Mouse (Mus musculus) central nervous system, embryonic 14 days (tissue): ENCODE results near the gene Spin2e. TPM values are rescaled to one million over a fixed set of nuclear protein-coding genes. Genes with fewer than 3 reads are reported as not detected.

Source experiments
- polyA plus RNA-seq: library from polyadenylated mRNA; depleted of rRNA; stranded (reverse); fragments of >200 nt; gene quantifications from 2 replicates; pipeline ENCODE4 v1.2.3, GENCODE M21; 2012; rRNA removed

Gene Spin2e
- not detected in 2 replicates for polyA plus RNA-seq

DNA sequence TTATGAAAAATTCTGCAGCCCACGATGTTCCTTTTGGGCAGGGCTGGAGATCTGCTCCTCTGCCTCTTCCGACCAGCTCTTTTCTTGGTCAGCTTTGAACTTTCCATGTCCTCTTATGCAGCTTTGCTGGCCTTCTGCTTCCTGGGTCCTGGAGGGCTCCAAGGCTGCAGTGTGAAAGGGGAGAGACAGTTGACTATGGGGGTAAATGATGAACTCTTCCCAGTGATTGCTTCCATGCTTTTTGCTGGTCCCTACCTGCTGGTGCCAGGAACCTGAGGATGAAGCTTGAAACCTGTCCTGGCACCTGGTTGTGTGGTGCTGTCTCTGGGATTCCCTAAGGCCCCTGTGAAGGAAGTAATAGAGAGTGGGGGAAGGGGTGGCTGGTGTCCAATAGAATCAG lies at the start of gene Spin2e:
Spin2e (minus strand) TSS at position 101 of the 400 bp plus-strand sequence.

DNA sequence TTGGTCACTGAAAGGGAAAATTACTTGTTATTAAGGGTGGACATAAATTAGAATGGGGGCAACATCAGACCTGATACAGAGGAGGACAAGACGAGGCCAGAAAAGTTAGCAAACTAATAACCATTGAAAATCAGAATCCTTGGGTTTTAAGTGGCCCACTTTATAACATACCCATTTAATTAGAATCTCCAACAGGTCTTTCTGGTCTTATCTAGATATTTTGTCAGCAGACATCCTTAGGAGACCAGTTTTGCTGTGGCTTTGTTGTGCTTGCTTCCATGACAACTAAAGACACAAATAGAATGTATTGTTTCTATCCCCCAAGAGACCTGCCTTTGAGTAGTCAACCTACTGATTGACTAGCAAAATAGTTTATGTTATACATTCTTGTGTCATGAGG lies 44.5 kb downstream of the Spin2e start, which contains the start of gene Gm21883:
Gm21883 (minus strand) TSS at position 101 of the 400 bp plus-strand sequence.

Other genes with a start within 250 kb of the Spin2e start
- gene Btbd35f19, start 235.0 kb downstream of the Spin2e start, polyA plus RNA-seq = not detected in 2 replicates
- not detected in 2 replicates for gene Gm21883, start 44.6 kb downstream of the Spin2e start, polyA plus RNA-seq
- gene Btbd35f25, start 98.2 kb upstream of the Spin2e start, polyA plus RNA-seq = not detected in 2 replicates